Mouse (Mus musculus): ENCODE data around the gene Nudt13. TPM values are rescaled to one million over a fixed set of nuclear protein-coding genes. Genes with fewer than 3 reads are reported as not detected.
A peak's percentile ranks its signal among the peaks of the same experiment; 100 is the strongest.
"Not testable (repeated sequence)": the region's sequence is repeated elsewhere in the genome, so short reads cannot be mapped to it uniquely, and the experiment has no call there.

Nudt13 gene
- polyA plus RNA-seq, 1 experiment from 2014 or later = 10.8 TPM

- 82% methylated on average over 6 of the region's 6 CpGs for WGBS
- Histone ChIP-seq H3K9me3 (ENCODE audit: control insufficient read depth, low read length) (no peaks in the 10 kb centered on the region), H3K27me3 (ENCODE audit: control insufficient read depth, insufficient read depth, low read length) (no peaks in the 10 kb centered on the region), H3K4me3 (replicated peaks; ENCODE audit: low read length) (no peak overlapping the region), H3K27ac (no peak overlapping the region), H3K4me2 (replicated peaks) (no peak overlapping the region), H3K9ac (no peak overlapping the region), H3K36me3 (replicated peaks; ENCODE audit: control insufficient read depth, insufficient read depth) (no peaks in the 10 kb centered on the region), H3K4me1 (replicated peaks; ENCODE audit: control insufficient read depth, insufficient read depth, low read length) (no peaks in the 10 kb centered on the region)
- ATAC-seq (ENCODE audit: low FRiP score) = no peak
- no peak for DNase-seq (ENCODE audit: low spot score)
Observed at GRCm38 (mm10) chr14:20268421-20268820, 26.1 kb upstream of the Nudt13 start.

GRCm38 (mm10) chr14:20269082-20269809, 25.3 kb upstream of the Nudt13 start, which contains the start of gene Kcnk16:
Gene Kcnk16, minus strand, starts transcription at chr14:20269199.
- no peaks in the 10 kb centered on the region for H3K36me3 ChIP-seq (replicated peaks; ENCODE audit: control insufficient read depth, insufficient read depth)
- 73% methylated on average over 6 of the region's 6 CpGs for WGBS
- no peak within 1 kb of the TSS for H3K4me3 ChIP-seq (replicated peaks; ENCODE audit: low read length)
- H3K27me3 ChIP-seq (ENCODE audit: control insufficient read depth, insufficient read depth, low read length) = no peaks in the 10 kb centered on the region
- no peak for ATAC-seq (ENCODE audit: low FRiP score)
- H3K4me1 ChIP-seq (replicated peaks; ENCODE audit: control insufficient read depth, insufficient read depth, low read length) = no peaks in the 10 kb centered on the region
- H3K9me3 ChIP-seq (ENCODE audit: control insufficient read depth, low read length) = 0 out of 2 replicates have a peak, but pooled peaks cover 3% of the 10 kb centered on the region
- DNase-seq (ENCODE audit: low spot score) = no peak
- H3K9ac ChIP-seq = no peak within 1 kb of the TSS
- H3K4me2 ChIP-seq (replicated peaks) = no peak within 1 kb of the TSS
- H3K27ac ChIP-seq = no peak within 1 kb of the TSS

GRCm38 (mm10) chr14:20291391-20291790, 3.1 kb upstream of the Nudt13 start:
- no peak overlapping the region for H3K4me2 ChIP-seq (replicated peaks)
- H3K4me3 ChIP-seq (replicated peaks; ENCODE audit: low read length) = no peak overlapping the region
- ATAC-seq (ENCODE audit: low FRiP score) (no peak), DNase-seq (ENCODE audit: low spot score) (no peak)
- H3K27ac ChIP-seq = no peak overlapping the region
- no peaks in the 10 kb centered on the region for H3K9me3 ChIP-seq (ENCODE audit: control insufficient read depth, low read length)
- WGBS = 60% methylated on average over 4 of the region's 4 CpGs
- peaks cover 5% of the 10 kb centered on the region; the same call in 1 of the 2 replicates for H3K4me1 ChIP-seq (replicated peaks; ENCODE audit: control insufficient read depth, insufficient read depth, low read length)
- no peaks in the 10 kb centered on the region for H3K36me3 ChIP-seq (replicated peaks; ENCODE audit: control insufficient read depth, insufficient read depth)
- H3K9ac ChIP-seq = no peak overlapping the region
- H3K27me3 ChIP-seq (ENCODE audit: control insufficient read depth, insufficient read depth, low read length) = no peaks in the 10 kb centered on the region

DNA sequence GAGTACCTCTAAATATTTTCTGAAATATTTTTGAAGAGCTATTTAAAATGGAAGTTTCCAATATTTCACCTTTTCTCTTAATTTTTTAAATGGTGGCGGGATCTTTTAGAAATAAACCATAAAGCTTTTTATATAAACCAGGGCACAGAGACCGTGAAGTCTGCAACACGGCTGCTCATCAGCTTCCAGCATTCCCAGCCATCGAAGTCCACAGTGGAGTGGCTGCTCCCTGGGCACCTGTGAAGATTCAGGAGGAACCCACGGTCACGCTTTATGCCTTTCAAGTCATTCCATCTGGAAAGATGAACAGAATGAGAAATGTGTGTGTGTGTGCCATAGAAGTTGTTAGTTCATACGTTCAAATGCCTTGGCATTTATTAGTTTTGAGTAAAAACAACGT, 450 bp downstream of the Nudt13 start:
- Histone ChIP-seq H3K36me3 (replicated peaks; ENCODE audit: control insufficient read depth, insufficient read depth) (no peaks in the 10 kb centered on the region), H3K4me1 (replicated peaks; ENCODE audit: control insufficient read depth, insufficient read depth, low read length) (peaks cover 5% of the 10 kb centered on the region; the same call in 1 of the 2 replicates), H3K27me3 (ENCODE audit: control insufficient read depth, insufficient read depth, low read length) (no peaks in the 10 kb centered on the region), H3K27ac (no peak overlapping the region), H3K4me2 (replicated peaks) (peak overlapping the region; percentile 55), H3K9me3 (ENCODE audit: control insufficient read depth, low read length) (no peaks in the 10 kb centered on the region), H3K4me3 (replicated peaks; ENCODE audit: low read length) (peak overlapping the region; percentile 42), H3K9ac (peak overlapping the region; percentile 53)
- no peak for DNase-seq (ENCODE audit: low spot score)
- ATAC-seq (ENCODE audit: low FRiP score) = no peak
- 52% methylated on average over 8 of the region's 8 CpGs for WGBS

GRCm38 (mm10) chr14:20297616-20298015, 3.1 kb downstream of the Nudt13 start:
- ATAC-seq (ENCODE audit: low FRiP score) (no peak), DNase-seq (ENCODE audit: low spot score) (no peak)
- H3K9ac ChIP-seq = no peak overlapping the region
- H3K4me1 ChIP-seq (replicated peaks; ENCODE audit: control insufficient read depth, insufficient read depth, low read length) = peaks cover 5% of the 10 kb centered on the region; the same call in 1 of the 2 replicates
- H3K27me3 ChIP-seq (ENCODE audit: control insufficient read depth, insufficient read depth, low read length) = no peaks in the 10 kb centered on the region
- no peak overlapping the region for H3K27ac ChIP-seq
- H3K4me2 ChIP-seq (replicated peaks) = no peak overlapping the region
- no peaks in the 10 kb centered on the region for H3K36me3 ChIP-seq (replicated peaks; ENCODE audit: control insufficient read depth, insufficient read depth)
- no peak overlapping the region for H3K4me3 ChIP-seq (replicated peaks; ENCODE audit: low read length)
- no peaks in the 10 kb centered on the region for H3K9me3 ChIP-seq (ENCODE audit: control insufficient read depth, low read length)
- WGBS = 82% methylated on average over 3 of the region's 3 CpGs

DNA sequence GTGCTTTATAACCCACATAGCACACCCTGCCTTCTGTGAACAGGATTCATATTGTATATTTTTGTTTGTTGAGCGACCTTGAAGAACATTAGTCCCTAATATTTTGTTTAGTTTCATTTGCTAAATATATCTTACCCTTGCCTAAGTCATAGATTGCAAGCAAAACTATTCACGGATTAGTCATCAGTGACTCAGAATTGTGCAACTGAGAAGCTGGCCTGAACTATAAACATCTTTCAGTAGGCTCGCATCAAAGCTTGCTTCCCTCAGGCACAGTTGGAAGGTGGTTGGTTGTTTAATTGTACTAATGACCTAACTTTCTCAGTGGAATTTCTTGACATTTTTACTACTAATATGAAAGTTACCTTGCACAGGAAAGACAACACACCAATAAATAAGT, 3.6 kb downstream of the Nudt13 start:
- ATAC-seq (ENCODE audit: low FRiP score) = no peak
- WGBS = 88% methylated on average over 3 of the region's 3 CpGs

GRCm38 (mm10) chr14:20305085-20305484, 10.6 kb downstream of the Nudt13 start:
- H3K4me1 ChIP-seq (replicated peaks; ENCODE audit: control insufficient read depth, insufficient read depth, low read length); H3K4me2 ChIP-seq (replicated peaks); H3K9me3 ChIP-seq (ENCODE audit: control insufficient read depth, low read length); H3K27ac ChIP-seq; DNase-seq (ENCODE audit: low spot score); H3K9ac ChIP-seq; H3K4me3 ChIP-seq (replicated peaks; ENCODE audit: low read length); ATAC-seq (ENCODE audit: low FRiP score); H3K27me3 ChIP-seq (ENCODE audit: control insufficient read depth, insufficient read depth, low read length): not testable (repeated sequence)
- peaks cover 32% of the 10 kb centered on the region for H3K36me3 ChIP-seq (replicated peaks; ENCODE audit: control insufficient read depth, insufficient read depth)
- 66% methylated on average over 2 of the region's 2 CpGs for WGBS

More for the DNA sequence above, 3.6 kb downstream of the Nudt13 start:
- Histone ChIP-seq H3K27ac (no peak overlapping the region), H3K4me3 (replicated peaks; ENCODE audit: low read length) (no peak overlapping the region), H3K36me3 (replicated peaks; ENCODE audit: control insufficient read depth, insufficient read depth) (no peaks in the 10 kb centered on the region), H3K9ac (no peak overlapping the region), H3K4me2 (replicated peaks) (no peak overlapping the region), H3K27me3 (ENCODE audit: control insufficient read depth, insufficient read depth, low read length) (no peaks in the 10 kb centered on the region), H3K9me3 (ENCODE audit: control insufficient read depth, low read length) (no peaks in the 10 kb centered on the region), H3K4me1 (replicated peaks; ENCODE audit: control insufficient read depth, insufficient read depth, low read length) (peaks cover 5% of the 10 kb centered on the region; the same call in 1 of the 2 replicates)
- DNase-seq (ENCODE audit: low spot score) = no peak

DNA sequence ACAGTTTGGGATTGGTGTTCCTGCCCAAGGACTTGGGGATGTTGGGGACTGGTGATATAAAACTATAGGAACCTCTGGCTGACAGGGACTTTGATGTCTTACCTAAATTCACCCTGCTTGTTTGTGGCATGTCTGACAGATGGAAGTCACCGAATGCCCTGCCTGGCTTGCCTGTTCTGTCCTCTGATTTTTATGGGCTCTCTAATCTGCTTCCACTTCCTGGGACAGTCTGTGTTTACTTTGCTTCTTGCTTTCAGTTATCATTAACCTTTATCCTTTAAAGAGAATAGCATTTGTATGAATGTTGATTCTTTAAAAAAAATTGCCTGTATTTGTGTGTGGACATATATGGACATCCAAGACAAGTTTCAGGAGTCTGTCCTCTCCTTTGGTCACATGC, 20.6 kb downstream of the Nudt13 start:
- WGBS = 92% methylated on average over 1 of the region's 1 CpGs
- Histone ChIP-seq H3K4me1 (replicated peaks; ENCODE audit: control insufficient read depth, insufficient read depth, low read length) (no peaks in the 10 kb centered on the region), H3K9me3 (ENCODE audit: control insufficient read depth, low read length) (no peaks in the 10 kb centered on the region), H3K4me2 (replicated peaks) (no peak overlapping the region), H3K36me3 (replicated peaks; ENCODE audit: control insufficient read depth, insufficient read depth) (peaks cover 39% of the 10 kb centered on the region), H3K27me3 (ENCODE audit: control insufficient read depth, insufficient read depth, low read length) (no peaks in the 10 kb centered on the region), H3K27ac (no peak overlapping the region), H3K9ac (no peak overlapping the region), H3K4me3 (replicated peaks; ENCODE audit: low read length) (no peak overlapping the region)
- ATAC-seq (ENCODE audit: low FRiP score) = no peak
- DNase-seq (ENCODE audit: low spot score) = no peak

GRCm38 (mm10) chr14:20319420-20319819, 24.9 kb downstream of the Nudt13 start:
- peaks cover 64% of the 10 kb centered on the region for H3K36me3 ChIP-seq (replicated peaks; ENCODE audit: control insufficient read depth, insufficient read depth)
- no peak overlapping the region for H3K27ac ChIP-seq
- DNase-seq (ENCODE audit: low spot score) (no peak), ATAC-seq (ENCODE audit: low FRiP score) (no peak)
- H3K4me3 ChIP-seq (replicated peaks; ENCODE audit: low read length) = no peak overlapping the region
- no peaks in the 10 kb centered on the region for H3K9me3 ChIP-seq (ENCODE audit: control insufficient read depth, low read length)
- H3K9ac ChIP-seq = no peak overlapping the region
- WGBS = 86% methylated on average over 3 of the region's 3 CpGs
- H3K4me2 ChIP-seq (replicated peaks) = no peak overlapping the region
- no peaks in the 10 kb centered on the region for H3K27me3 ChIP-seq (ENCODE audit: control insufficient read depth, insufficient read depth, low read length)
- no peaks in the 10 kb centered on the region for H3K4me1 ChIP-seq (replicated peaks; ENCODE audit: control insufficient read depth, insufficient read depth, low read length)
